Mouse (Mus musculus) embryonic facial prominence, embryonic 10.5 days (tissue): ENCODE data around the gene Prn. TPM values are rescaled to one million over a fixed set of nuclear protein-coding genes. Genes with fewer than 3 reads are reported as not detected.
A peak's percentile ranks its signal among the peaks of the same experiment; 100 is the strongest.

Source experiments
- DNase-seq: peaks from one replicate; pipeline ENCODE4 v3.0.0-alpha.2; 2017; ENCODE audit warnings: low spot score
- H3K27ac ChIP-seq: fragments of 300-500 bp; sonication (generic); replicated peaks from 2 replicates; pipeline ENCODE4 v1.5.1; 2016; ENCODE audit warnings: mild to moderate bottlenecking
- H3K27me3 ChIP-seq: fragments of 300-500 bp; sonication (generic); replicated peaks from 2 replicates; pipeline ENCODE4 v1.6.1; 2016; ENCODE audit warnings: low read depth, mild to moderate bottlenecking; ENCODE audit not compliant: poor library complexity, severe bottlenecking
- H3K36me3 ChIP-seq: fragments of 300-500 bp; sonication (generic); replicated peaks from 2 replicates; pipeline ENCODE4 v1.6.1; 2016; ENCODE audit warnings: mild to moderate bottlenecking, moderate library complexity
- H3K4me1 ChIP-seq: fragments of 300-500 bp; sonication (generic); 2 replicates; pipeline ENCODE4 v1.6.1; 2016
- H3K4me3 ChIP-seq: fragments of 300-500 bp; sonication (generic); 2 replicates; pipeline ENCODE4 v1.5.1; 2016; ENCODE audit warnings: mild to moderate bottlenecking, moderate library complexity
- H3K9me3 ChIP-seq: fragments of 300-500 bp; sonication (generic); 2 replicates; pipeline ENCODE4 v1.6.1; 2016; ENCODE audit warnings: mild to moderate bottlenecking
- WGBS: fragments of 180-500 bp; shearing (Covaris S2); methylation state at CpG from one replicate; pipeline ENCODE4 v1.1.7; 2016; 5-methylcytosine and 5-hydroxymethylcytosine counted together
- polyA plus RNA-seq: library from polyadenylated mRNA; unstranded; fragments of >200 nt; fragmentation: Nextera tagmentation; extraction: Ambion mirVana; gene quantifications from 2 replicates; pipeline ENCODE4 v1.2.1, GENCODE M21; 2016

Prn gene
- polyA plus RNA-seq, 1 experiment from 2014 or later = not detected

DNA sequence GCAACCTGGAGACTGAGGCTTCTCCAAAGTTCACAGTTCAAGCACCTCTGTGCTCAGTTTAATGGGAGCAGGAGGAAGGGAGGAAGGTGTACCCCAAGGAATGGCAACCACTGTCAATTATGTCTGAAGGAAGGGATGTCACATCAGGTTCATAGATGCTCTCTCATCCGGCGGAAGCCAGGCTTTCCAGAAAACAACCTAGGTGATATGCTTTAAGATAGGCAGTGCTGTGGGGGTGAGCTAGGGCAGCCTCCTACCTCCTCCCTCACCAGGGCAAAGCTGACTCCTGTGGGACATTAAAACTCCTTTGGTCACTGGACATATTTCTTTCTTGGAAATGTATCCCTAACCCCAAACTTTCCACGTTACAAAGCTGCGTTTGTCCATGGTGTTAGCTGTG is 83.4 kb downstream of the Prn start:
- Histone ChIP-seq H3K4me1 (peaks cover 10% of the 10 kb centered on the region), H3K4me3 (no peak overlapping the region), H3K36me3 (peaks cover 25% of the 10 kb centered on the region), H3K27ac (0 out of 2 replicates have a peak overlapping the region, but pooled peaks have one; percentile 41), H3K9me3 (no peaks in the 10 kb centered on the region), H3K27me3 (no peaks in the 10 kb centered on the region)
- no peak for DNase-seq
- WGBS = 83% methylated on average over 4 of the region's 4 CpGs

DNA sequence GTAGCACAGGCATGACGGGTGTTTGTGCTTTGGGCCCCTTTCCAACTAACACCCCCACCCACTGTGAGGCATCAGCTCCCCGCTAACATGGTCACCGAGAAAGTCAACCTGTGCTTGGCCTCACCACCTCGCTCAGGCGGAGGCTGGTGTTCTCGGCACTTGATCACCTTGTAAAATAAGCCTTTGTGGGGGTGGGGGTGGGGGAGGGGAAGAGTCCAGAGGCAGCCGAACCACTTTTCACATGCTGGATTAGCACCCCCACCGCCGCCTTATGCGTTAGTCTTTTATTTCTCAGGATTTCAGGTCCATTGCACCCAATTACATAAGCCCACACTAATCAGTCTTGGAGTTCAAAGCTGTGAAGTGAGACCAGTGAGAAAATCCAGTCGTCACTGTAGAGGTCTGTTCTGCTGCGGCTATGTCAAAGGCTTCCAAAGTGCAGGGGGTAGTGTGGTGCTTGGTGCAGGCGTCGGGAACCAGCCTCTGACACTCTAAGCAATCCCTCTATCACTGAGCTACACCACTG is 83.9 kb downstream of the Prn start:
- Histone ChIP-seq H3K4me1 (peaks cover 10% of the 10 kb centered on the region), H3K27me3 (no peaks in the 10 kb centered on the region), H3K9me3 (no peaks in the 10 kb centered on the region), H3K36me3 (peaks cover 28% of the 10 kb centered on the region), H3K27ac (0 out of 2 replicates have a peak overlapping the region, but pooled peaks have one; percentile 41), H3K4me3 (no peak overlapping the region)
- DNase-seq = no peak
- WGBS = 45% methylated on average over 14 of the region's 14 CpGs

- 92% methylated on average over 6 of the region's 6 CpGs for WGBS
- H3K4me1 ChIP-seq = peaks cover 10% of the 10 kb centered on the region
- H3K27me3 ChIP-seq = no peaks in the 10 kb centered on the region
- H3K9me3 ChIP-seq = no peaks in the 10 kb centered on the region
- no peak overlapping the region for H3K4me3 ChIP-seq
- no peak overlapping the region for H3K27ac ChIP-seq
- H3K36me3 ChIP-seq = peaks cover 34% of the 10 kb centered on the region
- no peak for DNase-seq
These were observed 85.2 kb downstream of the Prn start for GRCm38 (mm10) chr2:131994971-131995370.

DNA sequence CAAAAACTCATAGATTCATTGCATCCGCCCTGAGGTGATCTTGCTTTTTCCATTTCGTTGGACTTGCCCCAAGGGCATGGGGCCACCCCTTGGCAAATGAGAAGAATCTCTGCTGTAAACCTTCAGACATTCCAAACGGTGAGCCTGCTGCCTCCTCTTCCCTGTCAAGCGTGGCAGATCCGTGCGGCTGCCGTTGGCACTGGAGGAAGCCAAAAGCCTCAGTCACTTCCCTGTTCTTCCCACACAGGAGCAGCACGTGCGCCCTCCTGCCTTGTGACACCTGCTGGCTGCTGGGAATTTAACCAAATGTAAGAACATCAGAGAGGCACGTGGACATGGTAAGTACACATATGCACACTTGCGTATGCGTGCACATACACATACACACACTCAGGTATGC is 86.0 kb downstream of the Prn start:
- DNase-seq = no peak
- peaks cover 40% of the 10 kb centered on the region for H3K36me3 ChIP-seq
- 87% methylated on average over 12 of the region's 12 CpGs for WGBS

DNA sequence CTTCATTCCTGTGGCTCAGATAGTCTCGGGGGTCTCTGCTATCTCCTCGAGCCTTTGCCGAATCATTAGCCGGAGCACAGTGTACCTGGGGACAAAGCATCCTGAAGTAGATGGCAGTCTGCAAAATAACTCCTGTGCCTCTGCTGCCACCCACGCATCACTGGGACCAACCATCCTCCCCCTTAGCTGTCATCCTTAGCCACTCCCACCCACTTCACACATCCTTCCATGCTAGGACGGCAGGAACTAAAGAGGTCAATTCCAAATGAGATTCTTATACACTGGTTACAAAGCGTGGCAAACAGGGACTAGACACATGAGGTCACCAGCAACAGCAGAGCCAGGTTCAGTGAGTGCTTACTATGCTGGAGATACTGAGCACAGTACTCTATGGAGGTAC is 86.6 kb downstream of the Prn start:
- Histone ChIP-seq H3K36me3 (peaks cover 43% of the 10 kb centered on the region), H3K9me3 (no peaks in the 10 kb centered on the region), H3K4me1 (peaks cover 10% of the 10 kb centered on the region), H3K4me3 (no peak overlapping the region), H3K27me3 (no peaks in the 10 kb centered on the region), H3K27ac (no peak overlapping the region)
- no peak for DNase-seq
- WGBS = 89% methylated on average over 7 of the region's 7 CpGs

More for the DNA sequence above, 86.0 kb downstream of the Prn start:
- H3K27ac ChIP-seq = no peak overlapping the region
- H3K4me3 ChIP-seq = no peak overlapping the region
- H3K4me1 ChIP-seq = peaks cover 10% of the 10 kb centered on the region
- H3K9me3 ChIP-seq = no peaks in the 10 kb centered on the region
- no peaks in the 10 kb centered on the region for H3K27me3 ChIP-seq

GRCm38 (mm10) chr2:131997356-131997755 is 87.6 kb downstream of the Prn start:
- H3K36me3 ChIP-seq = peaks cover 43% of the 10 kb centered on the region
- H3K4me3 ChIP-seq = no peak overlapping the region
- H3K4me1 ChIP-seq = peaks cover 10% of the 10 kb centered on the region

DNA sequence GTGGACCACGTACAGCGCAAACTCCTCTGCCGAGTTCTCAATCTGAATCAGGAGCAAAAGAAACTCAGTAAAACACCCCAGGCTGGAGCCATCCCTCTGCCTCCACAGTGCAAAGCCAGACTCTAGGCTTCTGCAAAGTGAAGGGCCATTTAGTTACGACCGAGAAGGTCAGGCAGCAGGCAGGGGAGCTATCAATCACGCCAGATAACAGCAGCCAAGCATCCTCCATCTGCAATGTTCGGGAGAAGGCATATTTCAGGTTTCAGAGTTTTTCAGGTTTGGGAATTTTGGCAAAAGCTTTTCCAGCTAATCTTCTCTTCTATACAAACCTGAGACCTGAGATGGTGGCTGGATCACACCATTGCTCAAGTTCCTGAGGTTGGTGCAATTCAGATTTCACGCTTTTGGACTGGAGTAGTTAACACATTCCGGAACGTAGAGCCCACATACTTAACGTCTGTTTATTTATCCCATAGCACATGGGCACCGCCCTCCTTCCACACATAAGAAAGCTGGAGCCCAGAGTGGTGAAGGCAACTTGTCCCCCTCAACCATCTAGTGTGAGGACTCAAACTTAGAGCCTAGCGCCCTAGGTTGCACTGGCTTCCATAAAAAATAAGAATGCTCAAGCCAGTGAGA is 92.1 kb downstream of the Prn start:
- no peaks in the 10 kb centered on the region for H3K9me3 ChIP-seq
- H3K4me3 ChIP-seq = no peak overlapping the region
- no peak for DNase-seq
- H3K4me1 ChIP-seq = 0 out of 2 replicates have a peak, but pooled peaks cover 11% of the 10 kb centered on the region
- WGBS = 87% methylated on average over 13 of the region's 13 CpGs
- peaks cover 46% of the 10 kb centered on the region for H3K36me3 ChIP-seq
- H3K27ac ChIP-seq = no peak overlapping the region
- no peaks in the 10 kb centered on the region for H3K27me3 ChIP-seq

More at GRCm38 (mm10) chr2:131997356-131997755, 87.6 kb downstream of the Prn start:
- no peak for DNase-seq
- WGBS = 52% methylated on average over 5 of the region's 5 CpGs
- H3K27ac ChIP-seq = no peak overlapping the region
- H3K27me3 ChIP-seq = no peaks in the 10 kb centered on the region
- no peaks in the 10 kb centered on the region for H3K9me3 ChIP-seq

- Histone ChIP-seq H3K4me1 (peaks cover 25% of the 10 kb centered on the region; the same call in 1 of the 2 replicates), H3K27me3 (no peaks in the 10 kb centered on the region), H3K9me3 (no peaks in the 10 kb centered on the region), H3K4me3 (no peak overlapping the region), H3K27ac (no peak overlapping the region), H3K36me3 (peaks cover 47% of the 10 kb centered on the region)
- 84% methylated on average over 5 of the region's 5 CpGs for WGBS
- no peak for DNase-seq
These were observed 94.2 kb downstream of the Prn start for GRCm38 (mm10) chr2:132003916-132004315.

DNA sequence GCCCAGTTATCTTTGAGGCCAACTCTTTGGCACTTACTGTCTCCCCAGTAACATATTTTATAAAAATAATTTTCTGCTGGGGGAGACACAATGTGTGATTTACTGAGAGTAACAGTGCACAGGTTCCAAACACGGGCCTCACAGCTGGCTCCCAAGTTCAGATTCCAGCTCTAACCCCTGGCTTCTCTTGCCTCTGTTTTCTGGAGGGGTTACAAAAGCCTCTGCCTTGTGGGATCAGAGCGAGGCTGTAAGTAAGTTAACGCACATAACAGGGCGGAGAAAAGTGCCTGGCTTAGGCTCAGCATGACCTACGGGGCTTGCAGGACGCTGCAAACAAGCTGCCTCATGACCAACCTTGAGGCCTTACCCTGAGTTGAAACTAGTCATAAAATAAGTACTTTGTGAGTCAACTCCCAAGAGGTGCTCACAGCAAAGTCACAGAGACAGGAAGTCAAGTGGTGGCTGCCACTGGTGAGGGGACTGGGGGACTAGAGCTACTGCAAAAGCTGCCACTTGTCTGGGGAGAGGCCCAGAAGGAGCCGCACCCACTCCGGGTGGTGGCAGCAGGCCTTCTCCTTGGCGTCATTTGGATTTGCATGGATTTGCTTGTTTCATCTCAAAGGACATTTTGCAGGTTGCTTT is 94.9 kb downstream of the Prn start:
- Histone ChIP-seq H3K9me3 (no peaks in the 10 kb centered on the region), H3K4me3 (no peak overlapping the region), H3K4me1 (peaks cover 25% of the 10 kb centered on the region; the same call in 1 of the 2 replicates), H3K36me3 (peaks cover 51% of the 10 kb centered on the region), H3K27ac (no peak overlapping the region), H3K27me3 (no peaks in the 10 kb centered on the region)
- DNase-seq = no peak
- 81% methylated on average over 9 of the region's 9 CpGs for WGBS

DNA sequence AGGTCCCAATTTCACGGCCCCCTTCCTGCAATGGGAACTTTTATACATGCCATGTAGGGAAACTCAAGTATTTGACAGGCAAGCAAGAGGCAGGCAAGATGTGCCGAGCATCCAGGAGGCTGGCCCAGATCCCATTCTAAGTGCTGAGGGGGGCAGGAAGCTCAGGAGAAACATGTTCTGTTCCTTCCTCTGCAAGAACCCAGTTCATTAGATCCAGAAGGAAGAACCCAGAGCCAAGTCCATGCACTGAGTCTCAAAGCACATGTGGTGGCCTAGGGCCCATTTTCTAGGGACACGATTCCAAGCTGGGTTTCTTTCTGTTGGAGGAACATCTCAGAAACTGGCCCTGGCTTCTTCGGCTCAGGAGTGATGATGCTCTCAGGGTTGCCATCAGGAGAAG is 95.7 kb downstream of the Prn start:
- Histone ChIP-seq H3K4me3 (no peak overlapping the region), H3K27me3 (no peaks in the 10 kb centered on the region), H3K36me3 (peaks cover 53% of the 10 kb centered on the region), H3K9me3 (no peaks in the 10 kb centered on the region), H3K27ac (no peak overlapping the region), H3K4me1 (peaks cover 25% of the 10 kb centered on the region; the same call in 1 of the 2 replicates)
- WGBS = 86% methylated on average over 4 of the region's 4 CpGs
- DNase-seq = no peak
